Mouse (Mus musculus): ENCODE measurements around the gene Fam71f1.

- TF ChIP-seq USF1 (IDR thresholded peaks at IDR 0.05; ENCODE audit: low read depth, low read length) = no peak
- no peak for TF ChIP-seq UBTF (IDR thresholded peaks at IDR 0.05; ENCODE audit: borderline replicate concordance, insufficient read depth, low read depth, low read length)
- TF ChIP-seq POLR2A (IDR thresholded peaks at IDR 0.05; ENCODE audit: control insufficient read depth in 1 of 2, insufficient read depth in 1 of 2, low read depth in 1 of 2, low read length in 2 of 2, poor library complexity in 1 of 2) = no peak
- TF ChIP-seq CTCF (IDR thresholded peaks at IDR 0.05 in 2 of 3, conservative IDR thresholded peaks at IDR 0.05 in 1 of 3; ENCODE audit: control insufficient read depth in 1 of 3, insufficient read depth in 1 of 3, low read depth in 2 of 3, low read length in 3 of 3, poor library complexity in 1 of 3, severe bottlenecking in 1 of 3) = no peak
- no peak for TF ChIP-seq GABPA (IDR thresholded peaks at IDR 0.05; ENCODE audit: low read depth, low read length)
- TF ChIP-seq MYC (IDR thresholded peaks at IDR 0.05; ENCODE audit: low read depth, low read length) = no peak
- TF ChIP-seq MAZ (IDR thresholded peaks at IDR 0.05; ENCODE audit: low read depth, low read length) = no peak
- TF ChIP-seq CHD1 (IDR thresholded peaks at IDR 0.05; ENCODE audit: low read depth, low read length) = no peak
These were observed 999 bp upstream of the Fam71f1 start for GRCm38 (mm10) chr6:29317941-29318340.
